Mouse (Mus musculus) embryonic facial prominence, embryonic 13.5 days (tissue): Measurements from ENCODE around the gene Slc35d2. TPM values are rescaled to one million over a fixed set of nuclear protein-coding genes. Genes with fewer than 3 reads are reported as not detected.
"Not testable (repeated sequence)": the region's sequence is repeated elsewhere in the genome, so short reads cannot be mapped to it uniquely, and the experiment has no call there.

Experiments used
- ATAC-seq: fragments of 200-750 bp; cut with Nextera tagmentation; 2 replicates; pipeline ENCODE4 v1.8.0; 2017; ENCODE audit warnings: low read depth; ENCODE audit not compliant: insufficient number of reproducible peaks, insufficient read depth, low FRiP score, low TSS enrichment
- H3K27ac ChIP-seq: fragments of 300-500 bp; sonication (generic); 2 replicates; pipeline ENCODE4 v1.5.1; 2015; ENCODE audit warnings: moderate library complexity, mild to moderate bottlenecking, inconsistent platforms
- H3K27me3 ChIP-seq: fragments of 300-500 bp; sonication (generic); 2 replicates; pipeline ENCODE4 v1.6.1; 2015; ENCODE audit warnings: mild to moderate bottlenecking, inconsistent platforms
- H3K36me3 ChIP-seq: fragments of 300-500 bp; sonication (generic); 2 replicates; pipeline ENCODE4 v1.6.1; 2015; ENCODE audit warnings: mild to moderate bottlenecking, inconsistent platforms
- H3K4me1 ChIP-seq: fragments of 300-500 bp; sonication (generic); 2 replicates; pipeline ENCODE4 v1.6.1; 2015; ENCODE audit warnings: inconsistent platforms
- H3K4me2 ChIP-seq: fragments of 300-500 bp; sonication (generic); 2 replicates; pipeline ENCODE4 v1.6.1; 2015; ENCODE audit warnings: moderate library complexity, mild to moderate bottlenecking, inconsistent platforms
- H3K4me3 ChIP-seq: fragments of 300-500 bp; sonication (generic); 2 replicates; pipeline ENCODE4 v1.5.1; 2015; ENCODE audit warnings: mild to moderate bottlenecking, inconsistent platforms
- H3K9ac ChIP-seq: fragments of 300-500 bp; sonication (generic); 2 replicates; pipeline ENCODE4 v1.6.1; 2015; ENCODE audit warnings: mild to moderate bottlenecking, inconsistent platforms
- H3K9me3 ChIP-seq: fragments of 300-500 bp; sonication (generic); 2 replicates; pipeline ENCODE4 v1.6.1; 2016; ENCODE audit warnings: inconsistent platforms
- WGBS: fragments of 180-500 bp; shearing (Covaris S2); methylation state at CpG from one replicate; pipeline ENCODE4 v1.1.7; 2015; ENCODE audit warnings: mixed read lengths; 5-methylcytosine and 5-hydroxymethylcytosine counted together
- polyA plus RNA-seq: library from polyadenylated mRNA; unstranded; fragments of >200 nt; fragmentation: Nextera tagmentation; extraction: Ambion mirVana; gene quantifications from 2 replicates; pipeline ENCODE4 v1.2.1, GENCODE M21; 2015

The Slc35d2 gene
- polyA plus RNA-seq, 1 experiment from 2014 or later, result 3.4 TPM

DNA sequence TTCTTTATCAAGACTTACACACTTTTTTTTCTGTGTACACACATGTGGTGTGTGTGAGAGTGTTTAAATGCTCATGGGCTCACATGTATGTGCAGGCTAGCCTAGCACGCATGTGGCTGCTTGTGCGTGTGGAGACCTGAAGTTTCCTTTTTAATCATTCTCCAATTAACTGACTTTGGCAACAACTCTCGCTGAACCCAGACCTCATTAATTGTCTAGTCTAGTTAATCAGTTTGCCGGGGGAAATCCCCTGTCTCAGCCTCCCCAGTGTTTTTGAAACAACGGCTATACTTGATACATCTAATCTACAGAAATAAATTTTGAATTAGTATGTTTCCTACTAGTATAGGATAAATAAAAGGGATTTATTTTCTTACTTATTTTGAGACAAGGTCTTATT lies 43.1 kb downstream of the Slc35d2 start:
- no peak for ATAC-seq
- whole genome bisulfite sequencing, result 81% methylated on average over 5 of the region's 5 CpGs

DNA sequence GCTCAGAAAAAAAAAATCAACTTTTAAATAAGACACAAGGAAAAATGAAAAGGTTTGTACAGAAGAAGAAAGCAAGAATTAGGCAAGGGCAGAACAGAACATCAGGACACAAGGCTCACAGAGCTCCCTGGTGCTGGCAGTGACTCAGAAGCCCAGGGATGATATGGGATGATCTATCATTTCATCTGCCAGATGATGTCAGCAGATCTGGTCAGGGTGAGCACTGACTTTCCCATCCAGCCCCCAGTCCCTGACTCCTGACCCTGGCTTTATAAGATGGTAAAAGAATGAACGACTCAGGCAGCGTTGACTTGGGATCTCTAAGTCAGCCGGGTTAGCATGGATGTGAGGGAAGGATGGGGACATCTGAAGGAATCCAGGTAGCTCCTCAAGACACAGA lies 45.8 kb downstream of the Slc35d2 start:
- H3K4me3 ChIP-seq, result no peak overlapping the region
- no peaks in the 10 kb centered on the region for H3K27me3 ChIP-seq
- peaks cover 13% of the 10 kb centered on the region for H3K4me1 ChIP-seq
- 81% methylated on average over 3 of the region's 3 CpGs for WGBS
- no peaks in the 10 kb centered on the region for H3K36me3 ChIP-seq
- no peak overlapping the region for H3K27ac ChIP-seq
- H3K9me3 ChIP-seq, result no peaks in the 10 kb centered on the region
- no peak for ATAC-seq
- no peak overlapping the region for H3K9ac ChIP-seq
- H3K4me2 ChIP-seq, result no peak overlapping the region

More for the DNA sequence above, 43.1 kb downstream of the Slc35d2 start:
- Histone ChIP-seq H3K4me2 (no peak overlapping the region), H3K27me3 (no peaks in the 10 kb centered on the region), H3K9ac (no peak overlapping the region), H3K27ac (no peak overlapping the region), H3K9me3 (no peaks in the 10 kb centered on the region), H3K4me1 (peaks cover 9% of the 10 kb centered on the region), H3K36me3 (no peaks in the 10 kb centered on the region), H3K4me3 (no peak overlapping the region)

- Histone ChIP-seq H3K36me3 (no peaks in the 10 kb centered on the region), H3K9ac (0 out of 2 replicates have a peak overlapping the region, but pooled peaks have one; percentile 16), H3K9me3 (no peaks in the 10 kb centered on the region), H3K27me3 (no peaks in the 10 kb centered on the region), H3K4me1 (peaks cover 13% of the 10 kb centered on the region), H3K4me2 (peak overlapping the region; percentile 20), H3K4me3 (no peak overlapping the region), H3K27ac (peak overlapping the region; percentile 45)
- ATAC-seq, result no peak
- WGBS, result 37% methylated on average over 16 of the region's 16 CpGs
Observed at GRCm38 (mm10) chr13:64081012-64081919, 47.9 kb downstream of the Slc35d2 start.

DNA sequence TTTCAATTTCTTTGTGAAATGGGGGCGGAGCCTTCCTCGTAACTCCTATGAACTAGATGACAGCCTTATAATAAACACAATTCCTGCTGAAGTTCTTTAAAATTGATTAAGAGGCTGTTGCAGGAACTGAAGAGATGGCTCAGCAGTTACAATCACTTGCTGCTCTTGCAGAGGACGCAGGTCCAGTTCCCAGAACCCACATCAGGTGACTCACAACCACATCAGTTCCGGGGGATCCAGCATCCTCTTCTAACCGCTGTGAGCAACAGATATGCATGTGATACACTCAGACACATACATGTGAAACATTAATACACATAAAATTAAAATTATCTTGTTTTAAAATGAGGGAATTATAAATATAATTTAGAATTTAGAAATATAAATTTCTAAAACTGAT lies 51.6 kb downstream of the Slc35d2 start:
- Histone ChIP-seq H3K4me3 (no peak overlapping the region), H3K9ac (no peak overlapping the region), H3K4me2 (no peak overlapping the region), H3K4me1 (peaks cover 13% of the 10 kb centered on the region), H3K9me3 (no peaks in the 10 kb centered on the region), H3K27me3 (no peaks in the 10 kb centered on the region), H3K36me3 (no peaks in the 10 kb centered on the region), H3K27ac (no peak overlapping the region)
- ATAC-seq, result no peak
- 87% methylated on average over 5 of the region's 5 CpGs for WGBS

DNA sequence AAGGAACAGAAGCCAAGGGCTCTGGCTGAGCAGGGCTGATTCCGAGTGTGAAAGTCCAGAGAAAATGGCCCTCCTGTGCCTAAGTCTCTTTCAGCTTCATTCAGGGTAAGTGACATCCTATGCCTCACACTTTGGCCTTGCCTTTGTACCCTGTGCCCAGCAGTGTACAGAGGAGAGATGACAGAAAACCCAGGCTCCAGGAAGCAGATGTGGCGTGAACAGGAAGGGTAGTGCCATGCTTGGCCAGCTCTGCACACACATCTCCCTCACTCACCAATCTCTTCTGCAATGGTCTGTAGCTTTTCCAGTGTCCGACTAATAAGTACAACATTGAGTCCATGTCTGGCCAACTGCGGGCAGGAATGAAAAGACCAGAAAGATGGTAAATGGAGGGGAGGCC lies 53.1 kb downstream of the Slc35d2 start:
- H3K4me3 ChIP-seq, result no peak overlapping the region
- peaks cover 5% of the 10 kb centered on the region; the same call in 1 of the 2 replicates for H3K9me3 ChIP-seq
- H3K36me3 ChIP-seq, result no peaks in the 10 kb centered on the region
- H3K4me2 ChIP-seq, result no peak overlapping the region
- H3K4me1 ChIP-seq, result 0 out of 2 replicates have a peak, but pooled peaks cover 4% of the 10 kb centered on the region
- no peak overlapping the region for H3K27ac ChIP-seq
- WGBS, result 94% methylated on average over 4 of the region's 4 CpGs
- no peak for ATAC-seq
- H3K27me3 ChIP-seq, result no peaks in the 10 kb centered on the region
- no peak overlapping the region for H3K9ac ChIP-seq

DNA sequence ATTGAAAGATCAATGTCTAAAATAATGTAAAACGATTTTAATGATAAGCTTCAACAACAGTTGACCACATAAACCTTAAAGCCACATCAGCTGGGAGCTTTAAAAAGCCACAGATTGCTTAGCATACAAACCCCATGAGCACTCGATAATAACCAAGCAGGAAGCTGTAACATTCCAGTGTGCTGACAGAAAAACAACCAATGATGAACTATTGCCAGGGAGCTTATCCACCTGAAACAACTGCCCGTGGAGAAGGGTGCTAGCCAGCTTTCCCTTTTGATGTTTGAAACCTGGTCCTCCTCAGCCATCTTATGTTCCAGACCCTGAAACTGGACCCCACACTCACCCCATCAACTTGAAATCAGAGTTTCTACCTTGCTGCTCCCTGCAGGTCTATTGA lies 62.5 kb downstream of the Slc35d2 start:
- no peaks in the 10 kb centered on the region for H3K27me3 ChIP-seq
- H3K9me3 ChIP-seq, result no peaks in the 10 kb centered on the region
- H3K4me3 ChIP-seq, result no peak overlapping the region
- H3K27ac ChIP-seq, result no peak overlapping the region
- H3K9ac ChIP-seq, result no peak overlapping the region
- ATAC-seq, result no peak
- WGBS, result 35% methylated on average over 3 of the region's 3 CpGs
- H3K36me3 ChIP-seq, result no peaks in the 10 kb centered on the region
- no peak overlapping the region for H3K4me2 ChIP-seq
- H3K4me1 ChIP-seq, result 0 out of 2 replicates have a peak, but pooled peaks cover 5% of the 10 kb centered on the region

GRCm38 (mm10) chr13:64064276-64064675 lies 64.9 kb downstream of the Slc35d2 start:
- Histone ChIP-seq H3K9me3 (no peaks in the 10 kb centered on the region), H3K4me2 (no peak overlapping the region), H3K27ac (no peak overlapping the region), H3K9ac (no peak overlapping the region), H3K36me3 (no peaks in the 10 kb centered on the region), H3K4me3 (no peak overlapping the region), H3K27me3 (no peaks in the 10 kb centered on the region), H3K4me1 (0 out of 2 replicates have a peak, but pooled peaks cover 5% of the 10 kb centered on the region)
- ATAC-seq, result no peak

DNA sequence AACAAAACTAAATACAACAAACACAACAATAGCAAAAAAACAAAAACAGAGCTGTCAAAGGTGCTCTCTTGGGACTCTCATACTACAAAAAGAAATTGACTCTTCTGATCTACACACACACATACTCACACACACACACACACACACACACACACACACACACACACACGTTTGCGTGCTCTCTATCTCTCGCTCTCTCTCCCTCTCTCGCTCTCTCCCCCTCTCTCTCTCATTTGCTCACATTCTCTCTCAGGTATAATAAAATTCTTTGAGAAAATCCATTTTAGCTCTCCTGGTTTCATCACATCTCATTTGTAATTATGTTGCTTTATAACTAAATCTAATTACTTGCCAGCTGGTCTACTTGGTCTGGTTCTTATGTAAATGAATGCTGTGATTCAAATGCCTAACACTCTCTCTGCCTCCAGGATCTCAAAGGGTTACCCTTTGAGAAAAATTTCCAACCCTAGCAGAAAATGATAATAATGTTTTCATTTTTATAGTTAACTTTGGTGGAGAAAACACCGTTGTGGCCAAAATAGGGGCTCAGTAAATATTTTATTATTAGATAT lies 68.1 kb downstream of the Slc35d2 start:
- Histone ChIP-seq H3K4me3 (no peak overlapping the region), H3K9ac (no peak overlapping the region), H3K4me2 (no peak overlapping the region), H3K36me3 (no peaks in the 10 kb centered on the region), H3K27me3 (no peaks in the 10 kb centered on the region), H3K4me1 (no peaks in the 10 kb centered on the region), H3K9me3 (no peaks in the 10 kb centered on the region), H3K27ac (no peak overlapping the region)
- no peak for ATAC-seq
- WGBS, result 86% methylated on average over 5 of the region's 5 CpGs

GRCm38 (mm10) chr13:64053959-64054358 lies 75.2 kb downstream of the Slc35d2 start:
- WGBS, result 51% methylated on average over 1 of the region's 1 CpGs

DNA sequence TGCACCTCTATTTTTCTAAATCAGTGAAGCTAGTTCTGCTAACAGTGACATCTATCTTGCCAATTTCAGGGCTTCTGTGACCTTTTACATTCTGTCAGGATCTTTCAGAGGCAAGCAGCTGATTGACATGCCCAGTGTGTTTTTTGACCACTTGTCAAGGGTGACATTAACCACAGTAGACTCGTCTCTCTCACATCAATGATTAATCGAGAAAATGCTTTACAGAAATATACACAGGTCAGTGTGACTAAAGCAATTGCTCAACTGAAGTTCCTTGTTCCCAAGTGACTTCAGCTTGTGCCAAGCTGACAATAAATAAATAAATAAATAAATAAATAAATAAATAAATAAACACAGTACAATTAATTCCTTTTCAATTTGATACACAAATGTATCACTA lies 76.9 kb downstream of the Slc35d2 start:
- not testable (repeated sequence) for H3K9ac ChIP-seq, H3K27me3 ChIP-seq, H3K27ac ChIP-seq, ATAC-seq, H3K4me3 ChIP-seq, H3K36me3 ChIP-seq, H3K4me2 ChIP-seq, H3K4me1 ChIP-seq
- peaks cover 10% of the 10 kb centered on the region for H3K9me3 ChIP-seq
- WGBS, result 87% methylated on average over 2 of the region's 2 CpGs

More at GRCm38 (mm10) chr13:64053959-64054358, 75.2 kb downstream of the Slc35d2 start:
- peaks cover 10% of the 10 kb centered on the region for H3K9me3 ChIP-seq
- H3K4me2 ChIP-seq, result no peak overlapping the region
- H3K36me3 ChIP-seq, result no peaks in the 10 kb centered on the region
- no peak overlapping the region for H3K9ac ChIP-seq
- no peak overlapping the region for H3K27ac ChIP-seq
- H3K4me3 ChIP-seq, result no peak overlapping the region
- no peaks in the 10 kb centered on the region for H3K4me1 ChIP-seq
- ATAC-seq, result no peak
- H3K27me3 ChIP-seq, result no peaks in the 10 kb centered on the region

GRCm38 (mm10) chr13:64050895-64051294 lies 78.3 kb downstream of the Slc35d2 start:
- no peak for ATAC-seq

DNA sequence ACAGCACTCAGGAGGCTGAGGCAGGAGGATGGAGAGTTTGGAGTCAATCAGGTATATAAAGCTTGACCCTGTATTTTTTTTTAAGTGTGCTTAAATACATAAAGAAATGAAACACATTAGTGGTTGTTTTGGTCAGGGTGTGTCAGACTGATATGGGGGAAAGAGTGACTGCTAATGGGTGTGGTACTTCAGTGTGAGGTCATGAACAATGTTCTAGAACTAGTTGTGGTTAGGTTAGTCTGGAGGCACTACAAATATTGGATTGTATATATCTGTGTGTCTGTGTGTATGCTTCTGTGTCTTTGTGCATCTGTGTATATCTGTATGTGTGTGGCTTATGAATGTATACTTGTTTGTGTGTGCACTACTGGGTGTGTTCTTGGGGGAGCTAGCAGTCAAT lies 79.6 kb downstream of the Slc35d2 start:
- Histone ChIP-seq H3K9me3 (peaks cover 10% of the 10 kb centered on the region), H3K36me3 (no peaks in the 10 kb centered on the region), H3K9ac (no peak overlapping the region), H3K27me3 (no peaks in the 10 kb centered on the region), H3K4me3 (no peak overlapping the region), H3K27ac (no peak overlapping the region), H3K4me2 (no peak overlapping the region), H3K4me1 (no peaks in the 10 kb centered on the region)
- ATAC-seq, result no peak

More at GRCm38 (mm10) chr13:64050895-64051294, 78.3 kb downstream of the Slc35d2 start:
- Histone ChIP-seq H3K36me3 (no peaks in the 10 kb centered on the region), H3K27ac (no peak overlapping the region), H3K9me3 (peaks cover 10% of the 10 kb centered on the region), H3K4me2 (no peak overlapping the region), H3K4me3 (no peak overlapping the region), H3K4me1 (no peaks in the 10 kb centered on the region), H3K9ac (no peak overlapping the region), H3K27me3 (no peaks in the 10 kb centered on the region)
- 65% methylated on average over 4 of the region's 4 CpGs for WGBS
